Mouse (Mus musculus): ENCODE measurements around the gene Ramp1. TPM values are rescaled to one million over a fixed set of nuclear protein-coding genes. Genes with fewer than 3 reads are reported as not detected.
A peak's percentile ranks its signal among the peaks of the same experiment; 100 is the strongest.

Gene Ramp1
- polyA plus RNA-seq, 1 experiment from 2014 or later = 5.2 TPM

DNA sequence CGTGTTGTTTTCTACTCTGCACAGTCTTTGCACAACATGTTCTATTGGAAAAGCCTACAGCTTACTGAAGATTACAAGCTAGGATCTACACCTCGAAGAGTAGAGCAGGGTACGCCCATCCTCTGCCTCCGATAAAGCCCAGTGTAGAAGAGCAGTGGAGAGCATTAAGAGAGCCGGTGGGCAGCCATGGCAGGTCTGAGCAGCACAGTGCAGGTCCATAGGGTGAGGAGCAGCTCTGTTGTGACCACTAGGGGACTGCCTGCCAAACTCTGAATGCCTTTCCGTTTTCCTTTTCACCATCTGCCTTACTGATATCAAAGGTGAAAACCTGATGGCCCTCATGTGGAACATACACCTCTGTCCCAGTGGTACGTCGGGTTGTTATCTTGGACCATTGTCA is 72.3 kb downstream of the Ramp1 start:
- H3K4me3 ChIP-seq (ENCODE audit: low read depth, low read length) = peak overlapping the region; percentile 98
- peak; percentile 14 for ATAC-seq (ENCODE audit: low read depth)
- no peaks in the 10 kb centered on the region for H3K9me3 ChIP-seq (replicated peaks; ENCODE audit: control insufficient read depth, low read length)
- 22% methylated on average over 8 of the region's 8 CpGs for WGBS (ENCODE audit: insufficient replicate concordance)
- H3K4me2 ChIP-seq (ENCODE audit: low read depth, low read length) = peak overlapping the region; percentile 73
- peak overlapping the region; percentile 96 for H3K9ac ChIP-seq (ENCODE audit: low read depth, low read length)
- H3K4me1 ChIP-seq (ENCODE audit: control insufficient read depth, low read depth, low read length) = peaks cover 55% of the 10 kb centered on the region
- no peaks in the 10 kb centered on the region for H3K27me3 ChIP-seq (ENCODE audit: control insufficient read depth, insufficient read depth, low read depth, low read length)
- H3K27ac ChIP-seq (ENCODE audit: low read length) = peak overlapping the region; percentile 92
- H3K36me3 ChIP-seq (ENCODE audit: control insufficient read depth, insufficient read depth) = peaks cover 5% of the 10 kb centered on the region; the same call in 1 of the 2 replicates

DNA sequence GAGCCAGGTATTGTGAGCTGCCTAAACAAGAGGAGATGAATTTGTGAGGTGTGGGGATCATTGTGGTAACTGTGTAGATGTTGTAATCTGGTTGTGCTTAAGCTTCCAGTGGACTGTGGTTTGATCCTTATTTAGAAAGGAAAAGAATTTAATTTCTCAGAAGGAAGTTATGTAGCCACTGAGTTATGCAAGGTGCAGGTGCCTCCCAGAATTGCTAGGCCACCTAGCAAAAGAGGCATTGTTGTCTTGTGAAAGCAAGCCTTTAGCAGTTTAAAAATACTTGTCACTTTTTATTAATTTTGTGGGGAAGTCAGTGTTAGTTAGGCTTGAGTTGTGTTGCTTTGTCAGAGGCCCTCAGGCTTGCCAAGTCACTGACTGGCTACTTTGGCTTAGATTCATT is 78.3 kb downstream of the Ramp1 start:
- Histone ChIP-seq H3K4me3 (ENCODE audit: low read depth, low read length) (no peak overlapping the region), H3K4me1 (ENCODE audit: control insufficient read depth, low read depth, low read length) (peaks cover 19% of the 10 kb centered on the region), H3K27ac (ENCODE audit: low read length) (peak overlapping the region; percentile 25; the same call in 1 of the 2 replicates), H3K4me2 (ENCODE audit: low read depth, low read length) (no peak overlapping the region), H3K36me3 (ENCODE audit: control insufficient read depth, insufficient read depth) (peaks cover 5% of the 10 kb centered on the region; the same call in 1 of the 2 replicates), H3K27me3 (ENCODE audit: control insufficient read depth, insufficient read depth, low read depth, low read length) (no peaks in the 10 kb centered on the region), H3K9me3 (replicated peaks; ENCODE audit: control insufficient read depth, low read length) (no peaks in the 10 kb centered on the region), H3K9ac (ENCODE audit: low read depth, low read length) (no peak overlapping the region)
- no peak for ATAC-seq (ENCODE audit: low read depth)

DNA sequence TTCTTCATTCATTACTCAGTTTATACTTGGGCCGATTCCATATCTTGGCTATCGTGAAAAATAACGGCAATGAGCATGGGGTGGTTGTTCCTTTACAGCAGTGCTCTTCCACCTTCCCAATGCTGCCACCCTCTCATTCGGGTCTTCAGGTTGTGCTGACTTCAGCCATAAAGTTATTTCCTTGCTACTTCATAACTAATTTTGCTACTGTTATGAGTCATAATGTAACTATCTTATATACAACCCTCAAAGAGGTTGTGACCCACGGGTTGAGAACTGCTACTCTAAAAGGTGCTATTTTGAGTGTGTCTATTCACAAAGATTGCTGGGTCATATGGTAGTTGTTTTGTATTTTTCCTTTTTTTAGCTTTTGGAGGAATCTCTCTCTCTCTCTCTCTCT is 80.2 kb downstream of the Ramp1 start:
- Histone ChIP-seq H3K9me3 (replicated peaks; ENCODE audit: control insufficient read depth, low read length) (no peaks in the 10 kb centered on the region), H3K9ac (ENCODE audit: low read depth, low read length) (no peak overlapping the region), H3K27ac (ENCODE audit: low read length) (no peak overlapping the region), H3K4me1 (ENCODE audit: control insufficient read depth, low read depth, low read length) (peaks cover 13% of the 10 kb centered on the region), H3K4me3 (ENCODE audit: low read depth, low read length) (no peak overlapping the region), H3K4me2 (ENCODE audit: low read depth, low read length) (no peak overlapping the region), H3K27me3 (ENCODE audit: control insufficient read depth, insufficient read depth, low read depth, low read length) (no peaks in the 10 kb centered on the region), H3K36me3 (ENCODE audit: control insufficient read depth, insufficient read depth) (no peaks in the 10 kb centered on the region; the same call in 1 of the 2 replicates)
- ATAC-seq (ENCODE audit: low read depth) = no peak
- 76% methylated on average over 5 of the region's 5 CpGs for WGBS (ENCODE audit: insufficient replicate concordance)

DNA sequence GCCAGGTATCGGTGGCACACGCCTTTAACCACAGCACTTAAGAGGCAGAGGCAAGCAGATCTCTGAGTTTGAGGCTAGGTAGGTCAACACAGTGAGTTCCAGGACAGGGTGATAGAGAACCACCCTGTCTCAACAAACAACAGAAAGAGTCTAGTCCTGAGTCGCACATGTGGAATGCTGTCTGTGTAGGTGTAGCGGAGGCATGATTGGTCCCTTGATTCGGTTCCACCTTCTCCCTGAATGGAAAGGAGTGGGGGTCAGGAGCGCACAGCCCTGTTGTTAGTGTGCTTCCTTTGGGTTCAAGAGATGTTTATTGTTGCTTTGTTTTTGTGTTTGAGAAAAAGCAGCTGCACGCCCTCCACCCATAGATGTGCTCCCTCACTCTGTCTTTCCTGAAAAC is 82.9 kb downstream of the Ramp1 start:
- H3K27ac ChIP-seq (ENCODE audit: low read length) = no peak overlapping the region
- H3K9me3 ChIP-seq (replicated peaks; ENCODE audit: control insufficient read depth, low read length) = no peaks in the 10 kb centered on the region
- H3K27me3 ChIP-seq (ENCODE audit: control insufficient read depth, insufficient read depth, low read depth, low read length) = no peaks in the 10 kb centered on the region
- H3K4me1 ChIP-seq (ENCODE audit: control insufficient read depth, low read depth, low read length) = peaks cover 3% of the 10 kb centered on the region
- WGBS (ENCODE audit: insufficient replicate concordance) = 86% methylated on average over 7 of the region's 7 CpGs
- H3K4me3 ChIP-seq (ENCODE audit: low read depth, low read length) = no peak overlapping the region
- no peak for ATAC-seq (ENCODE audit: low read depth)
- H3K36me3 ChIP-seq (ENCODE audit: control insufficient read depth, insufficient read depth) = peaks cover 8% of the 10 kb centered on the region
- no peak overlapping the region for H3K4me2 ChIP-seq (ENCODE audit: low read depth, low read length)
- no peak overlapping the region for H3K9ac ChIP-seq (ENCODE audit: low read depth, low read length)

DNA sequence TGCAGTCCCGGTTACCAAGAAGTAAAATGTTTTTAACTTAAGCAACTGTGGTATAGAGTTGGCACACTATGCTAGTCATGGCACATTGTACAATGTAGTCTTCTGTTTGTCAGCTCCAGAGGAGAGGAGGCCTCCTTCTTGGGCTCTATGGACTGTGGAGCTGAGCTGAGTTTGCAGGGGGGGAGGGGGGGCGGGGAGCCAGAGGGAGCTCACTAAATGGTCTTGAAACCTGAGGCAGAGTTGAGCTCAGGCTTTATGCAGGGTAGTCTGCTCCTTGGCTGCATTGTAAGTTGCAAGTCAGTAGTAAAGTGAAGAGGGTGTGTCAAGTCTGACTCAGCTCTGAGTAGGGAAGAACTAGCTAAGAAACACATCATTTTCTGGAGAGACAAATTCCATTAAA is 92.6 kb downstream of the Ramp1 start:
- H3K9me3 ChIP-seq (replicated peaks; ENCODE audit: control insufficient read depth, low read length) = no peaks in the 10 kb centered on the region
- H3K4me3 ChIP-seq (ENCODE audit: low read depth, low read length) = no peak overlapping the region
- no peaks in the 10 kb centered on the region for H3K27me3 ChIP-seq (ENCODE audit: control insufficient read depth, insufficient read depth, low read depth, low read length)
- H3K4me2 ChIP-seq (ENCODE audit: low read depth, low read length) = no peak overlapping the region
- no peaks in the 10 kb centered on the region; the same call in 1 of the 2 replicates for H3K4me1 ChIP-seq (ENCODE audit: control insufficient read depth, low read depth, low read length)
- no peak overlapping the region for H3K27ac ChIP-seq (ENCODE audit: low read length)
- H3K36me3 ChIP-seq (ENCODE audit: control insufficient read depth, insufficient read depth) = peaks cover 11% of the 10 kb centered on the region
- ATAC-seq (ENCODE audit: low read depth) = 0 out of 2 replicates have a peak, but pooled peaks have one; percentile 32
- no peak overlapping the region for H3K9ac ChIP-seq (ENCODE audit: low read depth, low read length)
- 93% methylated on average over 2 of the region's 2 CpGs for WGBS (ENCODE audit: insufficient replicate concordance)

Other genes starting within 250 kb of the Ramp1 start
- gene Prlh, start 226.7 kb upstream of the Ramp1 start, polyA plus RNA-seq (2015; fragmentation: Nextera tagmentation; extraction: Ambion mirVana) = not detected in 2 replicates
- gene Rab17, start 210.2 kb upstream of the Ramp1 start, polyA plus RNA-seq (2015; fragmentation: Nextera tagmentation; extraction: Ambion mirVana) = 5.7 and 7.4 TPM in 2 replicates
- gene Lrrfip1, start 181.1 kb upstream of the Ramp1 start, polyA plus RNA-seq (2015; fragmentation: Nextera tagmentation; extraction: Ambion mirVana) = 16.1 and 20.5 TPM in 2 replicates
- gene Rbm44, start 34.7 kb upstream of the Ramp1 start, polyA plus RNA-seq (2015; fragmentation: Nextera tagmentation; extraction: Ambion mirVana) = 0.63 and 0.96 TPM in 2 replicates
- gene Ube2f, start 70.5 kb downstream of the Ramp1 start, polyA plus RNA-seq (2015; fragmentation: Nextera tagmentation; extraction: Ambion mirVana) = 66.3 and 69.0 TPM in 2 replicates
- 29.6 and 33.4 TPM in 2 replicates for gene Scly, start 118.5 kb downstream of the Ramp1 start, polyA plus RNA-seq (2015; fragmentation: Nextera tagmentation; extraction: Ambion mirVana)
- gene Espnl, start 142.3 kb downstream of the Ramp1 start, polyA plus RNA-seq (2015; fragmentation: Nextera tagmentation; extraction: Ambion mirVana) = not detected in 2 replicates
- 0.15 and 0.46 TPM in 2 replicates for gene Klhl30, start 171.2 kb downstream of the Ramp1 start, polyA plus RNA-seq (2015; fragmentation: Nextera tagmentation; extraction: Ambion mirVana)
- 2.5 and 3.9 TPM in 2 replicates for gene Erfe, start 186.6 kb downstream of the Ramp1 start, polyA plus RNA-seq (2015; fragmentation: Nextera tagmentation; extraction: Ambion mirVana)
- 57.6 and 63.2 TPM in 2 replicates for gene Ilkap, start 219.0 kb downstream of the Ramp1 start, polyA plus RNA-seq (2015; fragmentation: Nextera tagmentation; extraction: Ambion mirVana)
- 18.6 and 19.7 TPM in 2 replicates for gene Hes6, start 234.2 kb downstream of the Ramp1 start, polyA plus RNA-seq (2015; fragmentation: Nextera tagmentation; extraction: Ambion mirVana)